Mouse (Mus musculus) c-Kit-positive CD71-negative TER-119-negative erythroid progenitor cells, embryonic 14.5 days (primary cell): Measurements from ENCODE around the gene Arid5b.

Experiments
- DNase-seq: peaks from one replicate; pipeline ENCODE4 v3.0.0-alpha.2; 2013; ENCODE audit warnings: low read depth

Gene Arid5b

GRCm38 (mm10) chr10:68231385-68232182 lies 47.0 kb downstream of the Arid5b start:
- DNase-seq, result no peak

- no peak for DNase-seq
Measured at GRCm38 (mm10) chr10:68230653-68231384, 47.7 kb downstream of the Arid5b start.

- no peak for DNase-seq
Measured at GRCm38 (mm10) chr10:68229640-68230565, 48.6 kb downstream of the Arid5b start.

GRCm38 (mm10) chr10:68222676-68223075 lies 55.9 kb downstream of the Arid5b start:
- no peak for DNase-seq

GRCm38 (mm10) chr10:68222012-68222411 lies 56.5 kb downstream of the Arid5b start:
- DNase-seq, result no peak

GRCm38 (mm10) chr10:68219327-68219726 lies 59.2 kb downstream of the Arid5b start:
- no peak for DNase-seq

GRCm38 (mm10) chr10:68218678-68219077 lies 59.9 kb downstream of the Arid5b start:
- DNase-seq, result no peak

- no peak for DNase-seq
Measured at GRCm38 (mm10) chr10:68214809-68215468, 63.6 kb downstream of the Arid5b start.

- DNase-seq, result no peak
Measured at GRCm38 (mm10) chr10:68212061-68212915, 66.3 kb downstream of the Arid5b start.

- DNase-seq, result no peak
Measured at GRCm38 (mm10) chr10:68211514-68211913, 67.0 kb downstream of the Arid5b start.

GRCm38 (mm10) chr10:68210025-68210642 lies 68.4 kb downstream of the Arid5b start:
- no peak for DNase-seq

DNA sequence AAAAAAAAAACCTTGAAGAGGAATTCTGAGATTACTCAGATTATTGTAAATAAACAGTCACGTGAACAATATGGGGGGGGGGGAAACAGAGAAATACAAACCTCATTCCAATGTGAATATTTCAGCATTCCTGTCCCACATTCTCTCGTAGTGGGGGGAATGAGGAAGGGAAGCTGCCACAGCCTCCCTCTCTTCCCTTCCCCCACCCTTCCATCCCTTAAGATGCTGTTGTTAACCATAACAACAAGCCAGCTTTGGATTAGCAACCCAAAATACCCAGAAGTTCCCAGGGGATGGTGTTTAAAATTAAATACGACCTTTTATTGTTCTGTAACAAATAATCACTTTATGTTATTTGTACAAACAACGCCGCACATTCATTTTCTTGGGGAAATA lies 69.9 kb downstream of the Arid5b start:
- DNase-seq, result no peak

DNA sequence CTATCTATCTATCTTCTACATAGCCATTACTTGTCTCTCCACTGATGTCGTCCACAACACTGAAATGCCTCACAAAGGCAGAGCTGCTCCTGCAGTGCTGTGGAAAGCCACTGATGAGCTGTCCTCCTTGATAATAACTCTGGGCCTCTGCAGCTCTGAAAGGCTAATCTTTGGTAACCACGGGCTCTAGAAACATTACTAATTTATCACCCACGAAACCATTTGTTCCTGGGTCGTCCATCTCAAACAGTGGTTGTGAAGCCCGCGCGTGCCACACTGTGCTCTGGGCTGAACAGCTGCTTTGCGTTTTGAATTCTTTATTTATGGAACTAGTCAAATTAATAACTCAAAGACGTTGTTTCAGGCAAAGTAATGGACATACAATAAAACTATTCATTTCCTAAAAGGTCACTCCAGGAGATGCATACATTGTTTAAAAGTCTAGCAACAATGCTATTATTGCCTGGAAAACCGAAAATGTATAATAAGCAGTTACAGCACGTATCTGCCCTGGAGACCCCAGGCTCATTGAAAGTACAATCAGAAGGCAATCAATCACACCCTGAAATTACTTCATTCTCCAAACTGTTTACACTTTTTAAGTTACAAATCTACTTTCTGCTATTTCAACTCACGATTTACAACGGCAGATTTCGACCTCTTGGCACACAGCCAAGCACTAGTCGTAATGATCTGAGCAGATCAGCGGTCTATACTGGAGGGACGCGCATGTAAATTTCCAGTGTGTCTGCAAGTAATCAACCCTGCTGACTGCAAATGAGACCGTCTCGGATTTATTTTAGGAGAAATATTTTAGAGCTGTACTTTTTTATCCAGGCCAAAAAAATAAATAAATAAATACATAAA lies 70.5 kb downstream of the Arid5b start:
- no peak for DNase-seq

DNA sequence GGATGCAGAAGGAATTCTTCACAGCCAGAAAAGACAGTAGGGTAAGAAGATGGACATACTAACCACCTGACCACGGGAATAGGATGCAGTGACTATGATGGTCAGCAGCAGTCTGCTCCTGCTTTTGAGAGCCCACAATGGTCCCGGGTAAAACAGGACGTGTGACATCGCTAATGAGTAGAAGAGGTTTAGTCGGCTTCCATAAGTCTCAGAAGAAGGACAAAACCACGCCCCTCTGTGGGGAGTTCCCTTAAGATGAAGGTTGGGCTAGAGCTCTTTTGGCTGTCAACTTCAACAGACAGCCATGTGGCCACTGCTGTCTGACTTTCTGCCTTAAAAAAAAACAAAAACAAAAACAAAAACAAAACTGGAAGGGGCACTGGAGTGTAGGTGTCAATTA lies 74.1 kb downstream of the Arid5b start:
- no peak for DNase-seq

GRCm38 (mm10) chr10:68203860-68204259 lies 74.7 kb downstream of the Arid5b start:
- no peak for DNase-seq

DNA sequence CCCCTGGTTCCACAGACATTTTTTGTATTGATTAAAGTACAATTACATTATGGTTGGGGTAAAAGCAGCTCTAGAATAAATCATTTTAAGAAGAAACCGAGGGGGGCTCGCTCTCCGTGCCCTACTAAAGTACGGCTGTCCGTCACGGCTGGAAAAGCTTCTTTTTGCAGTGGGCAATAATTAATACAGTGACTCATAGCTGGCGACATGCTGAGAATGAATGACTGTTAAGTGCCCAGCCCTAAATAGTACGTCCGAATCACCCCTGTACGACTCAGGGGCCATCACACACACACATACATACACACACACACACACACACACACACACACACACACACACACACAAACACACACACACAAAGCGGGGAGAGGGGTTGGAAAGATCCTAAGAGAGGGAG lies 75.2 kb downstream of the Arid5b start:
- no peak for DNase-seq

DNA sequence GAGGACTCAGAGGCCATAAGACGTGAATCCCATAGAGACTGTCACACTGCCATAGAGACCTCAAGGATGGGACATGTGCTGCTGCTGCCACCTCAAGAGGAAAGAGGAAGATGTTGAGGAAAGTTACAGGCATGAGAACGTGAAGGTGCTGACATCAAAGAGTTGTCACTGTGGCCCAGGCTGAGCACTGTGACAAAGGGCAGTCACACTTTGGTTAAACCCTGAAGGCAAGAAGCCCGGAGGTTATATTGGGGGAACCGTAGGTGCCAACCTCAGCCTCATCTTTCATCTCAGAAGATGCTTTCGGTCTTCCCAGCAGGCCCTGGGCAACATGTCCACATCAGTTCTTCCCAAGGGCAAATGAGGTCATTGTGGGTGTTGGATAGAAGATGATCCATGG lies 79.1 kb downstream of the Arid5b start:
- DNase-seq, result no peak

GRCm38 (mm10) chr10:68196324-68196723 lies 82.2 kb downstream of the Arid5b start:
- no peak for DNase-seq

DNA sequence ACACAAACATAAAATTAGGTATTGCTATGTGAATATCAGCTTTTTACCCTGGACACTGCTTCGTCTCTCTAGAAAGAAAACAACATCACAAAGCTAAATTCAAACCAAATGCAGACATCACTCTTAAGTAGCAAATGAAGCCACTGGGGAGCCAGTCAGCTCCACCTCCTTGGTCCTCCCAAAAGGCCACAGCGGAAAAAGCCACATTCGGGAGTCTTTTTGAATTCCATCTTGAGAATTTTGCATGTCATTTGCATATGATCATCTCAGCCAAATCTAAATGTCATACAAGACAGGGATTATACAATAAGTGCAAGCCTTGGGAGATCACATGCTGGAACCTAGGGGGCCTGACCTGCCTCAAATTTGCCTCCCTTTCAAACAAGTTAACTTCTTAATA lies 85.0 kb downstream of the Arid5b start:
- no peak for DNase-seq
